Mouse (Mus musculus) left cerebral cortex, postnatal 10 days (tissue): ENCODE data around the gene Stk36. TPM values are rescaled to one million over a fixed set of nuclear protein-coding genes. Genes with fewer than 3 reads are reported as not detected.

Experiments used
- DNase-seq, 2 experiments: peaks; one replicate each; pipeline ENCODE4 v3.0.0; 2021 to 2022; ENCODE audit warnings: low spot score in 2 of 2, mixed read lengths in 1 of 2; ENCODE audit errors: extremely low spot score in 1 of 2
- intact Hi-C: fragments of 180-260 bp; cut with DNase I; formaldehyde crosslinking; loops from one replicate; pipeline ENCODE4 v1.15.1; 2025
- microRNA-seq: library from miRNA; unstranded; fragments of <30 nt; microRNA quantifications from one replicate; pipeline ENCODE4 v1.2.0, GENCODE M21; 2022
- total RNA-seq, 2 experiments: library from RNA; stranded (reverse); gene quantifications; 2 replicates each; pipeline ENCODE4 v1.2.3; 2021

The Stk36 gene
- total RNA-seq, 2 experiments from 2014 or later = 7.5 to 8.8 TPM

GRCm38 (mm10) chr1:74661448-74662195 is 60.4 kb downstream of the Stk36 start, which contains the start of gene Ttll4:
TSS of gene Ttll4 (plus strand) at chr1:74661745.
- intact Hi-C loops = no loop called here
- DNase-seq = peak; percentile 89 to 97

DNA sequence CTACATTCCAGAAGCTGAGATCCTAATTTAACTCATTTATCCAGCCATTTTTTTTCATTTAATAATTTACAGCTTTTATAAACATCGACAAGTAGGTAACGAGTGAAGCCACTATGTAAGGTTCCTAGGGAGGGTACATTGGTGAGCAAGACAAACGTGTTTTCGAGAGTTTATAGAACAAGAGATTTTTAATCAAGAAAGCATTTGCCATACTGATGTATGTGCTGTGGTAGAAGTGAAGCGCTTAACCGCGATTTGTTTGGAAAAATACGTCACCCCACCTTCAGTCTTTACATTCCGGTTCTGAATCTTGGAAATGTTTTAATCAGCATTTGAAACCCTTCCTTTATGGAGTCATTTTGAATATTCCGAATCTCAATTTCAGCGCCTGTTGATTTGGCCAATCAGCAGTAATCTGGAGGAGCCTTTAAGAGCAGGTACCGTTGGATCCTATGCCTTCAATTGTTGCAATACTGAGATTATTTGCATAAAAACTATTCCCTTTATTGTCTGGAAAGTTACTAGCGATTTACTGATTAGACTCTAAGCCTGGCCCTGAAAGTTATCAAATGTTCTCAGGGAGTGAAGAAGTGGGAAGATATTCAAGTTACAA is 61.1 kb downstream of the Stk36 start:
- intact Hi-C loops = no loop called here
- DNase-seq = no peak

- intact Hi-C loops = no loop called here
- no peak for DNase-seq
Measured at GRCm38 (mm10) chr1:74665153-74665552, 63.9 kb downstream of the Stk36 start.

- DNase-seq = no peak
- intact Hi-C loops = no loop called here
Measured at GRCm38 (mm10) chr1:74668371-74668770, 67.1 kb downstream of the Stk36 start.

- intact Hi-C loops = no loop called here
- DNase-seq = no peak
Measured at GRCm38 (mm10) chr1:74672731-74673130, 71.5 kb downstream of the Stk36 start.

- DNase-seq = no peak
- intact Hi-C loops = no loop called here
Measured at GRCm38 (mm10) chr1:74676863-74677262, 75.6 kb downstream of the Stk36 start.

DNA sequence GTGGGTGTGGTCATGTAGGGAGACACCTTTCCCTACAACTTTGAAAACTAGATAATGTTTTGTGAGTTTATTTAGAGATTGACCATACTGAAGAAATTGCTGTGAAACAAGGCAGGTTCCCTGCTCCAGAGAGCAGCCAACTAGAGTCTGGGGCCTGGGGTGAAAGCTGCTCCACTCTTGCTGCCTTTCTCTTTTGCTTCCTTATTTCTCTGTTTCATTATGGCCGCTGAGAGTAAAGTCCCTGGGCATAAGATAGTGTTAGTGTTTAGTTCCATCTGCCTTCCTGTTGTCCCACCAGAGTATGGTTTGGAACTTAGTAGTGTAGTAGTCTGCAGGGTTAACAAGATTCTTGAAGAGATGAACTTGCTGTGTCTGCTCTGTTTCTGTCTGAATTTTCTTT is 76.6 kb downstream of the Stk36 start:
- intact Hi-C loops = no loop called here
- DNase-seq = no peak

Small RNA genes lying within 50 kb of the gene (microRNA-seq; reads per million reads assigned to microRNA genes)
- not detected for gene Gm25035

Other genes with a start within 250 kb of the Stk36 start
- gene Catip, start 239.3 kb upstream of the Stk36 start, total RNA-seq = under 1 TPM; 0.41 to 0.45 TPM
- 1 to 10 TPM; 1.9 to 2.7 TPM for gene Slc11a1, start 226.2 kb upstream of the Stk36 start, total RNA-seq
- 10 to 100 TPM; 17.8 to 17.9 TPM for gene Ctdsp1, start 209.9 kb upstream of the Stk36 start, total RNA-seq
- gene Vil1, start 192.1 kb upstream of the Stk36 start, total RNA-seq = under 1 TPM; 0.89 to 0.92 TPM
- 10 to 100 TPM; 38.6 to 41.1 TPM for gene Cnot9, start 95.4 kb upstream of the Stk36 start, total RNA-seq
- 10 to 100 TPM in 1 of 2 experiments, 1 to 10 TPM in 1; 7.6 to 10.9 TPM for gene Plcd4, start 58.6 kb upstream of the Stk36 start, total RNA-seq
- gene Usp37, start 57.2 kb upstream of the Stk36 start, total RNA-seq = 10 to 100 TPM; 24.6 to 25.4 TPM
- gene Zfp142, start 13.2 kb upstream of the Stk36 start, total RNA-seq = 10 to 100 TPM; 24.1 to 25.3 TPM
- 10 to 100 TPM; 21.2 to 23.1 TPM for gene Bcs1l, start 13.2 kb upstream of the Stk36 start, total RNA-seq
- 10 to 100 TPM; 55.7 to 59.1 TPM for gene Rnf25, start within 50 bp of the Stk36 start, total RNA-seq
- gene Ttll4, start 60.3 kb downstream of the Stk36 start, total RNA-seq = 10 to 100 TPM; 21.3 to 28.2 TPM
- gene Cyp27a1, start 112.1 kb downstream of the Stk36 start, total RNA-seq = 1 to 10 TPM in 1 of 2 experiments, under 1 TPM in 1; 0.75 to 1.3 TPM
- not detected for gene Prkag3, start 147.8 kb downstream of the Stk36 start, total RNA-seq
- 1 to 10 TPM; 1.2 to 1.7 TPM for gene Wnt6, start 170.4 kb downstream of the Stk36 start, total RNA-seq
- gene Wnt10a, start 190.1 kb downstream of the Stk36 start, total RNA-seq = 1 to 10 TPM in 1 of 2 experiments, under 1 TPM in 1; 0.87 to 1.1 TPM